Mouse (Mus musculus) left cerebral cortex, postnatal 25 days (tissue): ENCODE data around the gene Ccnyl1. TPM values are rescaled to one million over a fixed set of nuclear protein-coding genes. Genes with fewer than 3 reads are reported as not detected.
"Not testable (repeated sequence)": the region's sequence is repeated elsewhere in the genome, so short reads cannot be mapped to it uniquely, and the experiment has no call there.

Experiments used
- DNase-seq, 2 experiments: peaks; one replicate each; pipeline ENCODE4 v3.0.0; 2022; ENCODE audit warnings: low spot score in 2 of 2, mixed read lengths in 1 of 2
- intact Hi-C: fragments of 180-260 bp; cut with DNase I; formaldehyde crosslinking; loops from one replicate; pipeline ENCODE4 v1.15.1; 2025
- total RNA-seq, 2 experiments: library from RNA; stranded (reverse); gene quantifications; 2 replicates each; pipeline ENCODE4 v1.2.3; 2021

Ccnyl1 gene
- total RNA-seq = 10 to 100 TPM; 17.4 to 25.1 TPM

DNA sequence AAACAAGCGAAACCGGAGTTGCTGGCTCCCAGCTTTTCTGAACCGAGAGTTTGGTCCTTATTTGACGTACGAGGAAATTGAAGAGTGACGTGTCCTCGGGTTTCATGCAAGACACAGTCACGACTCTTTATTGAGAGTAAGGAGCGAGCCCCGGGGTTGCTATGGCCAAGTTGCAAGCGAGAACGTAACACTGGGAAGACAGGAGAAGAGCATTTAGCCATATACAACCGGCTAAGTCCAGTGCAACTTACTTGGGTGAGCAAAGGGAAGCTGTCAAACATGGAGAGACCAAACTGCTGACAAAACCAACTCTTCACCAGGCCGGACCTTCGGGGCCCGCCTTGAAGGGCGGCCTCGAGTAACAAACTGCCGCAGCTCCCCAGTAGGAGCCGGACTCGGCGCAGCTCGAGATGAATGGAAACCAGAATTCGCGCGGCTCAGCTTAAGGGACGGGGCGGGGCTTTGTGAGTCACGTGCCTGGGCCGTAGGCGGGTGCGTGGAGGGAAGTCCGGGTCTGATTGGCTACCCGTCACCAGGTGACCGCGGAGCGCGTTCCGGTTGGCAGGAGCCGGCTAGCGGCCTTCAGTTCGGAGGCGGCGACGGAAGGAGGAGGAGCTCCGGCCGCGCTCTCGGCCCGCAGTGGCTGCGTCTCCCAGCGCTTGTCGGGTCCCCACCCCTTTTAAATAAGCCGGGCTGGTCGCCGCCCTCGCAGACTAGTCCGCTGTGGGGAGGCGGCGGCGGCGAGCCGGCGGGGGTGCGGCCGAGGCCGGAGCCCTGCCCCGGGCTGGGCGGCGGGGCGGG lies at the start of gene Ccnyl1:
Gene Ccnyl1, plus strand, starts transcription at position 243 of the 801 bp plus-strand sequence.
- intact Hi-C loops = loop anchor here (1.0 to 10.0 kb wide), 4 partner anchors 73 to 956 kb away; partner anchors contain the start of genes Creb1, Fastkd2, Mdh1b and Mettl21a
- DNase-seq = peak; percentile 99

DNA sequence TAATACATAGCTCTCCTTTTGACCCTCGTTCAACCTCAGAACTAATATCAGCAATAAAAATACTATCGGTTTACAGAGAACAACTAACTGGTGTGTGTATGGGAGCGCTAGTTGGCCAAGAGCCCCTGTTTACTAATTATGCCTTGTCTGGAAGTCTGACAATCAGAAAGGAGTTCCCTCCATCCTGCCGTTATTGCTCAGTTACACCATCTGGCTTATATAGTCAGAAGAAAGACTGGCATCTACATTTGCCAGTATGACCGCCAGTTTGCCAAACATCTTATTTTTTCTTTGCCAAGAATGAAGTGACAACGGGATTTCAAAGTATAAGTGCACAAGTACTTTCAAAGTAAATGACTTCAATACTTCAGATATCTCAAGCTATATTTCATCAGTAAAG lies 49.2 kb upstream of the Ccnyl1 start:
- DNase-seq = no peak
- intact Hi-C loops = no loop called here

DNA sequence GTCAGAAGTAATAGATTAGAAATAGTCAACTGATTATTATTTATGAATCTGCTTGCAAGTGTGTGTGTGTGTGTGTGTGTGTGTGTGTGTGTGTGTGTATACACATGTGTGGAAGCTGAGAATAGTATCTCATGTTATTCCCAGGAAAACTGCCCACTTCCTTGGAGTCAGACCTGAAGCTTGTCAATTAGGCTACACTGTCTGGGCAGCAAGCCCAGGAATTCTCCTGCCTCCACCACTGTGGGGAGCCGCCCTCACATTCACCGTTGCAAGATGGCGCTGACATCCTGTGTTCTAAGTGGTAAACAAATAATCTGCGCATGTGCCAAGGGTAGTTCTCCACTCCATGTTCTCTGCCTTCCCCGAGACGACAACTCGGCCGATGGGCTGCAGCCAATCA lies 47.7 kb upstream of the Ccnyl1 start:
- intact Hi-C loops = not testable (repeated sequence)

DNA sequence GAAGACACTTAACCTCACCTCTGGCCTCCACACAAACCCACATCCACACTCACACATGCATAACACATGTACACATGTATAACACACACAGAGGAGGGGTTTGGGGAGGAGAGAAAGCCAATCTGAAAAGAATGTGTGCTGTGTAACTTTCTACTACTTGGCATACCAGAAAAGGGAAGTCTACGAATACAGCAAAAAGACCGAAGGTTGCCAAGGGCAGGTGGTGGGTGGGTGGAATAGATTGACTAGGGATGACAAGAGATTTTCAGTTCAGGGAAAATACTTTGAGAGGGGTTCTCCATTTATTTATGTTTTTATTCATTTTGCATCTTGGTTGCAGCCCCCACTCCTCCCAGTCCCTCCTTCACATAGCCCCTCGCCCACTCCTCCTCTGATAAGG lies 45.7 kb upstream of the Ccnyl1 start:
- intact Hi-C loops = no loop called here
- DNase-seq = peak in 1 of 2 experiments; percentile 38

More for the DNA sequence above, 47.7 kb upstream of the Ccnyl1 start:
- DNase-seq = not testable (repeated sequence)

DNA sequence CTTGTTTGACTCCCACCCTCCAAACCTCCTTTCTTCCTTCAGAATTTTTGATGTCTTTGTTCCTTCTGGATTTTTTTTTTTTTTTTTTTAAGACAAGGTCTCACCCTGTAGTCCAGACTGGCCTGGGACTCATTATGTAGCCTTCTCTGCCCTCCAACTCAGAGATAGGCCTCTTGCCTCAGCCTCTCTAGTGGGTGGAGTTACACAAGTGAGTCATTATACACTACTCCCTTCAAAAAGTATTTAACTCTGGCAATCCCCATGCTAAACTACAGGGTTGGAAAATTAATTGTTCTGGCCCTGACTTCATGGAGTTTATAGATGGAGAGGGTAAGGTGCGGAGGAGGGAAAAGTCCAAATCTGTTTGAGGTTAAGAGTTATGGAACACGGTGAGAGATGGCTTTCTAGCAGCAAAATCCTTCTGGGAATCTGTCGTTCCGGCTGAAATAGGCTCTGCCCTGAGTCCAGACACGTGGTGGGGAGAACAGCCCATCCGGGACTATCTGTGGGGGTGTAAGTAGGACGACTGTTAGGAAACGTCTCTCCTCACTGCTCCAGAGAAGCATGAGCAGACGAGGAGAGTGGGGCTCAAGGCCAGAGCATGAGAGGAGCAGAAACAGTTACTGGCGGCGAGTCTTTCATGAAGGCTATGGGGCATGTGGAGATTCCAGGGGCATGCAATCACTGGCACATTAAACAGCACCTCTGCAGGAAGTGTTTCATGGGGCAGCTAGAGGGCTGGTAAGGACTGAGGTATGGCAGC lies 40.7 kb upstream of the Ccnyl1 start:
- intact Hi-C loops = no loop called here
- no peak for DNase-seq

DNA sequence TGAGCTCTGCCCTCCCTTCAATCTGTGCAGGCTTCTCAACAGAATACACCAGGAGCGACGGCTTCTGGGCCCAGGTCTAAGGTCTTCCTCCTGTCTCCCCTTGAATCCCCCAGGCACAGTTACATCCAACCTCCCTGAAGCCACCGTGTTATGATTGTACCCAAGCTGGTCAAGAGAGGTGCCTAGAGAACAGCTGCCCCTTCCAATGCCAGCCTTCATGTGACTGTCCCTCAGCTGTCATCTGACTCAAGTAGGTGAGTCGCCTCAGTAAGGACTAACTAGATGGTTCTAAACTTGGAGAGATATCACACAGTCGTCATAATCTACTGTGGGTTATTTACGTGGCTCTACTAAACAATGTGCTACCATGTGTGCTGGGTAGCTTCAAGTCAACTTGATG lies 36.6 kb upstream of the Ccnyl1 start:
- no peak for DNase-seq
- intact Hi-C loops = no loop called here

DNA sequence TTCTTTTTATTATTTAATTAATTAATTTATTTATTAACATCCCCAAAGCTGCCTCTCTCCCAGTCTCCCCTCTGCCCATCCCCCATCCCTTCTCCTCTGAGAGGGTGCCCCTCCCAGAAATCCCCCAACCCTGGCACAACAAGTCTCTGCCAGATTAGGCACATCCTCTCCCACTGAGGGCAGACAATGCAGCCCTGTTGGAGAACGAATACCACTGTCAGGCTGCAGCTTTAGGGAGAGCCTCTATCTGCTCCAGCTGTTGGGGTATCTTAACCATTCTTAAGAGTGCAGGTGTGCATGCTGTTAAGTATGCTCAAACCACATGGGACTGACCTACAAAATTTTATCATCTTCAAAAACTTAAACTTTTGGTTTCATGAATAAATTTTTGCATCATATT lies 34.8 kb upstream of the Ccnyl1 start:
- DNase-seq = no peak
- intact Hi-C loops = no loop called here

DNA sequence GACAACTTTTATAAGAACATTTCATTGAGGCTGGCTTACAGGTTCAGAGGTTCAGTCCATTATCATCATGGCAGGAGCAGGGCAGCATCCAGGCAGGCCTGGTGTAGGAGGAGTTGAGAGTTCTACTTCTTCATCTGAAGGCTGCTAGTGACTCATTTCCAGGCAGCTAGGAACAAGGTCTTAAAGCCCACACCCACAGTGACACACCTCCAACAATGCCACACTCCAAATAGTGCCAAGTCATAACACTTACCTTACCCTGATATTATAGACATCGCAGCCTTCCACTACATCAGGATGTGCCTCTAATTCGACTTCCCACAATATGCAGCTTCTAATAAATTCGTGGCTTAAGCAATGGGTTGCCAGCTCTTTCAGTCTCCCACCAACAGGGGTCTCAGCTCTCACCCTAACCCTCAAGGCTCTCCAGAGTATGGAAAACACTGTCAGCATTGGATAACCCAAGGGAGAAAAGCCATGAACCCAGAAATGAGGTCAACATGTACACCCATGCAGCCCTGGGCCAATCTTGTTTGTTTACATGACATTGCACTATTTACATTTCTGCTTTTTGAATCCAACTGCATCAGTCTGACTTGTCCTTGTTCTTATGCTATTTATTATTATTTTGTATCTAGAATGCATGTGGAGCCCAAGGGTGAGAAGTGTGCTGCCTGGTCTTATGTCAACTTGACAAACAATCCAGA lies 33.7 kb upstream of the Ccnyl1 start:
- no peak for DNase-seq
- intact Hi-C loops = no loop called here

DNA sequence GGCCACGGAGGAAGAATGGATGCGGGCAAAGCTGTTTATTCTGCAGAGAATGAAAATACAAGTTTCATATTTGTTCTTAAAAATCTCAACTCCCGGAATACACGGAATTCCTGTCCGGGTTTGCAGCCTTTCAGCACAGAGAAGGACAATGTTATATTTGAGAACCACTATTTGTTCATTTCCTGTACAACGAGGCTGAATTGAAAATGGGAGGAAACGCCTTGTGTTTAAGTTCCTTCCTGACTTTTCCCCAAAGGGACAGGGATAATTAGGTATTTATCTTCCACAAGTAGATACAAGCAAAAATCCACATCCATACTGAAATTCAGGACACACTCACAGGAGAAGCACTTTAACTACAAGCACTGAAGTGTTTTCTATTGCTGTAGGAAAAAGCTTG lies 31.4 kb upstream of the Ccnyl1 start:
- no peak for DNase-seq
- intact Hi-C loops = no loop called here

DNA sequence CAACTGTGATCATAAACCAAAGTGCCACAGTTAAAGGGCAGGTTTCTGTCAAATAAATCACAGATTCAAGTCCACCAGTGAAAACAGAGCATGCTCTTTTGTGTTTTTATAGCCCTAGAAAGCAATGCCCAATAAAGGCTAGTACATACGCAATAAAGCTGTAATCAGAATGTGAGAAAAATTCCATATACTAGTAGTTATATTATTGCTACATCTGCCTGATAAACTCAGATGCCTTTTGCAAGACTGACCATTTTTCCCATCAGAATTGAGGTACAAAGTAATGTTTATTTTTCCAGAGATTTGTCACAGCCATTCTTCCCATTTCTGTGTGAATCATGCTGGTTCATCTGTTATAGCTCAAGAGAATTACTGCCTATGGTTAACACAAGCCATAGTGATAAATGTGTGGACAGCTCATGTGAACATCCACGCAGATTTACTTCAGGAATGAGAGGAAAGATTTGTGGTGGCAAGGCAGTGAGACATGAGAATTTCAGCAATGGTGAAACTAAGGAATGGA lies 23.1 kb upstream of the Ccnyl1 start:
- intact Hi-C loops = no loop called here
- DNase-seq = no peak

DNA sequence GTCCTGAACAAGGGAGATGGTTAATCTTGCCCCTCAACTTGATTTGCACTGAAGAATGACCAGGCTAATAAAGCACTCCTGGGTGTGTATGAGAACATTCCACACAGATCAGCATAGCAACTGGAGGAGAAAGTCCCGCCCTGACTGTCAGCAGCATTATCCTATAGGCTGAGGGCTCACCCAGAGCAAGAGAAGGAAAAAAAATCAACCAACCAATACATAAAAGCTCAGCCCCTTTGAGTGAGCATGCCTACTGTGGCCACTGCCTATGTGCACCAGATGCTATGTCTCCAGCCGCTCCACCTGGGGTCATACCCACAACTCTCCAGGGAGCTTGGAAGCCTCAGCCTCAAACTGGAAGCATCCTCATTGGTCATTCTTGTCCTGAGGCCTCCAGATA lies 20.8 kb upstream of the Ccnyl1 start:
- DNase-seq = no peak
- intact Hi-C loops = no loop called here

DNA sequence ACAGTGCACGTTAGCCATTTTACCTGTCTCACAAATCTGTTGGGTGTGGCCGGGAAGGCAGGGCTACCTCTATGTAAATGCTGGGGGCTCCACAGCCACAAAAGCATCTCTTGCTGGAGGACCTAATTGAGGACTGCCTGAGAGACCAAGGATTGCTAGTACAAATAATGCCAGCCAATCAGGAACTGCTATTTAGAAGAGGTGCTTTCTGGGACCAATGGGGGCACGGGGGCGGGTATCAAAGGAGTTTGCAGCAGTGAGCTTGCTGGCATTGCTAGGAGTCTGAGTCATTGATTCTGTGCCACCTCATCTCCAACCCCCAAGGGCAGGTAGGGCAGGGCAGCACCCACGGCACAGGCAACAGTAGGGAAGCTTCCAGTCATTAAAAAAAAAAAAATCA lies 16.3 kb upstream of the Ccnyl1 start:
- intact Hi-C loops = no loop called here
- no peak for DNase-seq

DNA sequence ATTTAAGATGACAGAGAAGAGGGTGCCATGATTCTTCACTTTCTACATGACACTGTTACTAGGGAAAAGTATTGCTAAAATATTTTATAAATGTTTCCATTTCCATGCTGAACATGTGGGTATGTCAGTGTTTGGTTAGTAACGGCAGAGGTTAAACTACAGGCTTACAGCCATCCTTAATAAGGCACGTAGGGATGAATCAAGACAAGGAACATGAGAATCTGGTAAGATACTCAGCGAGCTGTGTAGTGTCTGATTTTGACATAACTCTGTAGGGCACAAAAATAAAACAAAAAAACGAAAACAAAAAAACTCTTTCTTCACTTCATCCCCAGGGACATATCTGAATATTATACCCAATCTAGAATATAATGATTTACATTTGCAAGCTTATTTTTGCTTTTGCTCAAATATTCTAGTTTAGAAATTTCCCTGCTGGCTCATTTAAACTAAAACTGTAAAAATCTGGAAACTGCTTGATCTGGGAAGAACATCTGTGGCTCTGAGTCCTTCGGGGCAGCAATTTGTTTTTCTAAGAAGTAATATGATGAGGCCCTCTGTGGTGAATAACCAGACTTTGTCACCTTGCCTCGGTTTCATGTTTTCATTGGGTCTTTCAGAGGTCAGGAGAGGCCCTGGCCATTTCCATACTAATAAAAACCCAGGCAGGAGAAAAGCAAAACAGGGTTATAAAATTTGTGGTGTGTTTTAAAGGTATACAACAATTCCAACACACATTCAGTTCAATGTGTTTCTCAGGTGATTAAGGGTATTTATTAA lies 14.0 kb upstream of the Ccnyl1 start:
- DNase-seq = no peak
- intact Hi-C loops = no loop called here

DNA sequence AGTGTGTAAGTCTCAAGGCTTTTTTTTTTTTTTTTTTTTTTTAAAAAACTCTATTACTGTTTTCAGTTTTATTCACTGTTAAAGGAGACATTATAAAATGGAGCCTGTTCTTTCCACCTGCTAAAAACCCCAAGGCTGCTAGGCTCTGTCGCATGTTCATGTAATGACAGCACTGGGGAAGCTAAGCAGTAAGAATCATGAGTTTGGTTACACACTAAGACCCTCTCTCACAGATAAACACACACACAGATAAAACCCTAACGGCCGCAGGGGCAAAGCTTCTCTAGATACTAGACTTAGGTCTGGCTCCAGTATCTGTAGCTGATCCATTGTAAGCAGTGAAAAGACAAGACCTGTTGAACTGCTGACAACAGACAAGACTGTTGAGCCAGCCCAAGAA lies 8.8 kb upstream of the Ccnyl1 start:
- intact Hi-C loops = no loop called here
- no peak for DNase-seq

DNA sequence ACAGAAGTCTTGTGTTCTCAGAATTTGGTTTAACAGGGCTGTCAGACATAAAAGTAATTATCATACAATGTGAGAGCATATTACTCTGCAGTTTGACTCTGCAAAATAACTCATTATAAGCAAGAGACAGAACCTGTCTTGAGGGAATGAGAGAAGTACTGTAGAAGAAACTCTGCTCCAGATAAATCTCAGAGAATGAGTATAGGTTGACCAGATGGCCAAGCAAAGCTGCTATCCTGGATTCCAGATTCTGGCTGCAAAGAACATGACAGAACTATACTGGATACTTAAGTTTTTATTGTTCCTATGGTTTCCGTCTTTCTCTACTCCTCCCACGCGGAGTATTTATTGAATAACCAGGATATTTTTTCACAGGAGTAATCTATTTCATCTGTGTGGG lies 7.2 kb upstream of the Ccnyl1 start:
- intact Hi-C loops = no loop called here
- peak in 1 of 2 experiments; percentile 68 for DNase-seq

DNA sequence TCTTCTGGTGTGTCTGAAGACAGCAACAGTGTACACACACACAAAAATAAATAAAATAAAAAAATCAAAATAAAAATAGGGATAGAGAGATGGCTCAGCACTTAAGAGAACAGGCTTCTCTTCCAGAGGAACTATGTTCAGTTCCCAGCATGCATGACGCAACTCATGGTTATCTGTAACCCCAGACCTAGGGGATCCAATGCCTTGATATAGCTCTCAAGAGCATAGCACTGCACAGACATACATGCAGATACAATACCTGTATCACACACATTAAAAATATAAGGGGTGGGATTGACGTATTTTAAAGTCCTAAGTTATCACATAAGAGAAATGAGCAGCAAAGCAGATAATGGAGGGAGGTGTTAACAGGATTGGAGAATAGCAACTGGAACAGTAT lies 5.8 kb upstream of the Ccnyl1 start:
- intact Hi-C loops = no loop called here

DNA sequence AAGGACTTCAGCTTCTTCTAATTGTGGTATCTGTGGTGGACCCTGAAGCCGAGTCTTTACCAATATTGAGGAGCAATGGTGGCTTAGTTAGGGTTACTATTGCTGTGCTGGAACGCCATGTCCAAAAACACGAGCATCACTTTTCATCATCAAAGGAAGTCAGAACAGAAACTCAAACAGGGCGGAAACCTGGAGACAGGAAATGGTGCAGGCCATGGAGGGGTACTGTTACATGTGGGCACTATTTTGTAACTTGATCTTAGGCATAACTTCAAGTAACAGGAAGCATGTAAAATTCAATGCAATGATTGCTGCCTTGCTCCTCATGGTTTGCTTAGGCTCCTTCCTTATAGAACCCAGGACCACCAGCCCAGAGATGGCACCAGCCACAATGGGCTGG lies 2.2 kb upstream of the Ccnyl1 start:
- DNase-seq = no peak
- intact Hi-C loops = no loop called here

More for the DNA sequence above, 5.8 kb upstream of the Ccnyl1 start:
- DNase-seq = no peak

DNA sequence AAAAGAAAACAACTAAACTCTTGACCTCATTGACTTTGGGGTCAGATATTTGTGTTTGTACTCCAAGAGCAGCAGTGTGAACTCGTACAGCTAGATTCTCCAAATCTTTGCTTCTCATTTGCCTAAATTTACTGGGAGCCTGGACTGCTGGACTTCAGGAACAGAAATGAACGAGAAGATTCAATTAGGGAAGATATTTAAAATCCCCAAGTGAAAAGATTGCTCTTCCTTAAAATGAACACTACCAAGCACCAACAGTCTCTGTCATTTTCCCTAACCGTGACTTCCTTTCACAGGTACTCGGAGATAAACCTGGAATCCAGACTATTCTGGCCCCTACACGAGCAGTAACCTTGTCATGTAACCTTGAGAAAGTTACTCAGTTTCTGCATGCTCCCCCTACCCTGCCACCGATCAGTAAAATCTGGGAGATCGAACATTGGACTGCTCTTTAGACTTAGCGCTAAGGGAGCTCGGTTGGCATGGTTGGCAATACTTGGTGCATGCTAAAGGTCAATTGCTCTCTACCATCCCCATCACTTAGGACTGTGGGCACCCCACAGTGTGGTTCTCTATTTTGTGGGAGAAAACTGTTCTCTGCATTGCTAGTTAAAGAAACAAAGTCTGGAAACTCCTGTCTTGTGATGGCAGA lies 568 bp upstream of the Ccnyl1 start:
- DNase-seq = no peak
- intact Hi-C loops = loop anchor here (1.0 to 10.0 kb wide), 4 partner anchors 72 to 955 kb away; partner anchors contain the start of genes Creb1, Fastkd2, Mdh1b and Mettl21a

DNA sequence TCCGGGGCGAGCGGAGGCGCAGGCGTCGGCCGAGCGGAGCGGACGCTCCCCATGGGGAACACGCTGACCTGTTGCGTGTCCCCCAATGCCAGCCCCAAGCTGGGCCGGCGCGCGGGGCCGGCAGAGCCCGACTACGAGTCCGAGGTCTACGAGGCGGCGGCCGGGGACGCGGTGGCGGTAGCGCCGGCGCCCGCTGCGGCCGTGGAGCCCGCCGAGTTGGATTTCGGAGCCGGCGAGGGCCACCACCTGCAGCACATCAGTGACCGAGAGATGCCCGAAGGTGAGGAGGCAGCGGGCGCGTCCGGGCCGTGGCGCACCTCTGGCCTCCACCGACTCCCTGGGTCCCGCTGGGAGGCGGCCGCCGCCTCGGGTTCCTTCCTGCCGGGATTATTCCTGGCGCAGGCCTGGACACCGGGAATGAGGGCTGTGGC lies 881 bp downstream of the Ccnyl1 start:
- DNase-seq = peak in 1 of 2 experiments; percentile 35
- intact Hi-C loops = loop anchor here (2.0 to 10.0 kb wide), 3 partner anchors 158 to 956 kb away; partner anchors contain the start of genes Creb1, Fastkd2 and Mdh1b
